Mouse (Mus musculus) hindbrain, embryonic 15.5 days (tissue): ENCODE measurements around the gene H2afy. TPM values are rescaled to one million over a fixed set of nuclear protein-coding genes. Genes with fewer than 3 reads are reported as not detected.
"Not testable (repeated sequence)": the region's sequence is repeated elsewhere in the genome, so short reads cannot be mapped to it uniquely, and the experiment has no call there.

Experiments
- ATAC-seq: fragments of 200-750 bp; cut with Nextera tagmentation; 2 replicates; pipeline ENCODE4 v1.8.0; 2017; ENCODE audit warnings: low read depth, moderate number of reproducible peaks, moderate TSS enrichment; ENCODE audit not compliant: low FRiP score
- H3K27ac ChIP-seq: fragments of 300-500 bp; sonication (generic); replicated peaks from 2 replicates; pipeline ENCODE4 v1.5.1; 2015; ENCODE audit warnings: mild to moderate bottlenecking, inconsistent platforms
- H3K27me3 ChIP-seq: fragments of 300-500 bp; sonication (generic); 2 replicates; pipeline ENCODE4 v1.6.1; 2015; ENCODE audit warnings: control low read depth, inconsistent platforms
- H3K36me3 ChIP-seq: fragments of 300-500 bp; sonication (generic); 2 replicates; pipeline ENCODE4 v1.6.1; 2015; ENCODE audit warnings: control low read depth, inconsistent platforms
- H3K4me1 ChIP-seq: fragments of 300-500 bp; sonication (generic); replicated peaks from 2 replicates; pipeline ENCODE4 v1.6.1; 2015; ENCODE audit warnings: control low read depth, inconsistent platforms
- H3K4me2 ChIP-seq: fragments of 300-500 bp; sonication (generic); 2 replicates; pipeline ENCODE4 v1.6.1; 2015; ENCODE audit warnings: moderate library complexity, mild to moderate bottlenecking, inconsistent platforms
- H3K4me3 ChIP-seq: fragments of 300-500 bp; sonication (generic); 2 replicates; pipeline ENCODE4 v1.5.1; 2015; ENCODE audit warnings: mild to moderate bottlenecking, inconsistent platforms
- H3K9ac ChIP-seq: fragments of 300-500 bp; sonication (generic); 2 replicates; pipeline ENCODE4 v1.6.1; 2015; ENCODE audit warnings: inconsistent platforms
- H3K9me3 ChIP-seq: fragments of 300-500 bp; sonication (generic); 2 replicates; pipeline ENCODE4 v1.6.1; 2016; ENCODE audit warnings: control low read depth, inconsistent platforms
- WGBS: fragments of 180-500 bp; shearing (Covaris S2); methylation state at CpG from one replicate; pipeline ENCODE4 v1.1.7; 2015; 5-methylcytosine and 5-hydroxymethylcytosine counted together
- polyA plus RNA-seq: library from polyadenylated mRNA; unstranded; fragments of >200 nt; fragmentation: Nextera tagmentation; extraction: Ambion mirVana; gene quantifications from 2 replicates; pipeline ENCODE4 v1.2.1, GENCODE M21; 2015

Gene H2afy
- polyA plus RNA-seq, 1 experiment from 2014 or later = 309 TPM

DNA sequence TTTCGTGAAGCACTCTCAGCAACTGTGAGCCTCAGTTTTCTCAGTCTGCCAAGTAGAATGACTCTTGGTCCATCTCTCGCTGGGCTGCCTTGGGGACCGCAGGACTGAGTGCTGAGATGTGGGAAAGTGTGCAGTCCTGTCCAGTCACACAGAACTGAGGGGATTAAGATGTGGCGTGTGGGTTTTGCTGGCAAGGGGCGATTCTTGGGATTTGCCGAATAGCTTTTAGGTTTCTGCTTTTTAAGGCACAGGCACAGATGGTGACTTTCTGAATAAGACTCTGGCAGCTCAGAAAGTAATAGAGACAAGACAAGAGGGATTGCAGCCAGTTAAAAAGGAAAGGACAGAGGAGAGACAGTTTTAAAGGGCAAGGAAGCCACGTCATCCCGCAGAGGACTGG is 78.4 kb downstream of the H2afy start:
- WGBS = 82% methylated on average over 8 of the region's 8 CpGs
- no peak overlapping the region for H3K27ac ChIP-seq
- no peaks in the 10 kb centered on the region for H3K9me3 ChIP-seq
- no peaks in the 10 kb centered on the region for H3K27me3 ChIP-seq
- no peak for ATAC-seq
- H3K4me3 ChIP-seq = no peak overlapping the region
- no peak overlapping the region for H3K9ac ChIP-seq
- H3K36me3 ChIP-seq = no peaks in the 10 kb centered on the region
- H3K4me1 ChIP-seq = peaks cover 13% of the 10 kb centered on the region
- H3K4me2 ChIP-seq = no peak overlapping the region

DNA sequence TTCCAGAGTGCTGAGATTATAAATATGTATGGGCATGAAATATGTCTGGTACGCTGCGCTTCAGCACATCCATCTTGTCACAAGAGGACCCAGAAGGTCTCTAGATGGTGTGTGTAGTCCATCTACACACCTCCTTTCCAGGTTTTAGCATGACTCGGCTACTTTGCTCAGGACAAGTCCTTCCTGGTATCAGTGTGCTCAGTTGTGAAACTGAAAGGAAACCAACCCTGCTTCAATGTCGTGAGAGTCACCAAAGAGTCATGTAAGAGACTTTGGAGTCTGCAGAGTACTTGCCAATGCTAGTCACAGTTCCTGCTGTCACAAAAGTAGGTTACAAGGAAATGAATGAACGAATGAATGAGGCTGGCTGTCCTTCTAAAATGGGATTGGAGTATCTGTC is 80.4 kb downstream of the H2afy start:
- 87% methylated on average over 5 of the region's 5 CpGs for WGBS

DNA sequence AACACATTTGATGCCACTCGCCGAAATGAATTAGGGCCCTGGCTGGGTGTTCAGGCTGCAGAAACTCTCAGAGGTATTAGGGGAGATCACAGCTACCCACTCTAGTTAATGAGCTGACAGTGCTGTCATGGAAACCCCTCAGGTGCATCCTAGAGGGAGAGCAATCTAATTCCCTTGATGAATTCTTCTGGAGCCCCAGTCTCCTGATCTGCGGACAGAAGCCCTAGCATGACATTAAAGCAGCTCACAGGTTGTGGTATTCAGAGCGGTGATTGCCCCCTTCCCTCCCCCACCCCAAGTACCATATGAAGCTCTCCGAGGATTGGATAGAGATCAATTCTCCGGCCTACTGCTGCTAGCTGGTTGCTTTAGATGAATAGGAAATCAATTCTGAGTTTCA is 82.1 kb downstream of the H2afy start:
- Histone ChIP-seq H3K4me2 (no peak overlapping the region), H3K4me1 (peaks cover 16% of the 10 kb centered on the region), H3K27ac (no peak overlapping the region), H3K27me3 (no peaks in the 10 kb centered on the region), H3K9ac (no peak overlapping the region), H3K36me3 (no peaks in the 10 kb centered on the region), H3K9me3 (no peaks in the 10 kb centered on the region), H3K4me3 (no peak overlapping the region)
- WGBS = 56% methylated on average over 6 of the region's 6 CpGs
- peak; percentile 56; the same call in 1 of the 2 replicates for ATAC-seq

More for the DNA sequence above, 80.4 kb downstream of the H2afy start:
- Histone ChIP-seq H3K27ac (no peak overlapping the region), H3K4me3 (no peak overlapping the region), H3K27me3 (no peaks in the 10 kb centered on the region), H3K4me2 (no peak overlapping the region), H3K9ac (no peak overlapping the region), H3K9me3 (no peaks in the 10 kb centered on the region), H3K4me1 (peaks cover 16% of the 10 kb centered on the region), H3K36me3 (no peaks in the 10 kb centered on the region)
- ATAC-seq = no peak

DNA sequence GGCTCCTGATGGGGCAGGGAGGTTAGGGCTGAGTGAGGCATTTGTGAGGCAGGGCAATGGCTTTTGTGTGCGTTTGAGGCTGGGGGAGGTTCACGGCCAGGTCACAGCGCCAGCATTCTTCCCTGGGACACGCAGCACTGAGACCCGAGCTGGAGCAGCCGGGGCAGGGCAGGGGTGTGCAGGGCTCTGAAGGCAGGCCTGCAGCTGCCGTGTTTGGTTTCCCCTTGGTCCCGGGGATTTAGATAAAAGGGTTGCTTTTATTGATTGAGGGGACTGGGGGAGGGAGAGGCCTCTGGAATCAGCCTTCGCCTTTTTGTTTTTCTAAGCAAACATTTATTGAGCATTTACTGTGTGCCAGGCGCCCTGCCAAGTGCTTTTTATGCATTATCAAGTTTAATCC is 83.4 kb downstream of the H2afy start:
- Histone ChIP-seq H3K9ac (no peak overlapping the region), H3K4me1 (peaks cover 16% of the 10 kb centered on the region), H3K27me3 (no peaks in the 10 kb centered on the region), H3K4me2 (no peak overlapping the region), H3K36me3 (no peaks in the 10 kb centered on the region), H3K4me3 (no peak overlapping the region), H3K27ac (no peak overlapping the region), H3K9me3 (no peaks in the 10 kb centered on the region)
- 15% methylated on average over 10 of the region's 10 CpGs for WGBS
- no peak for ATAC-seq

DNA sequence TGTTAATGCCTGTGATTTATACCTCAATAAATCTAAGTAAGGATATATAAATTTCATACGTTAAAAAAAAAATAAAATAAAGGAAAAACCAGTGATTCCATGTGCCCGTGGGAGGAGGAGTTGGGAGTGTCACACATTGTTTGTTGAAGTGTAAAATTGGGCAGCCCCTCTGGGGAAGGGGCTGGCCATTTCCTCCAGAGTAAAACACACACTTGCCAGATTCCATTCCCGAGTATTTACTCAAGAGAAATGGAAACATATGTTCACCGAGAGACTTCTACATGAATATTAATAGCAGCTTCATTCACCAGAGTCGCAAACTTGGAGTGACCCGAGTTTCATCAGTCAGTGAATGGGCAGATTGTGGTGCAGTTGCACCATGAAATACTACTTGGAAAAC is 85.9 kb downstream of the H2afy start:
- no peak overlapping the region for H3K4me2 ChIP-seq
- H3K4me1 ChIP-seq = peaks cover 16% of the 10 kb centered on the region

DNA sequence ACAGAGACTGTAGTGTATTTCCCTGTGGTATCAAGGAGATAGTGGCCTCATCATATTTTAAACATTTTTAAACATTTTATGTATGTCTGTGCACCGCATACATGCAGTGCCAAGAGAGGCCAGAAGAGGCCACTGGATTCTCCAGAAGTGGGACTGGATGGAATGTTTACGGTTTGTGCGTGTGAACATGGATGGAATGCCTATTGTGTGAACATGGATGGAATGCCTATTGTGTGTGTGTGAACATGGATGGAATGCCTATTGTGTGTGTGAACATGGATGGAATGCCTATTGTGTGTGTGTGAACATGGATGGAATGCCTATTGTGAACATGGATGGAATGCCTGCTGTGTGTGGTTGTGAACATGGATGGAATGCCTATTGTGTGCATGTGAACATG is 93.9 kb downstream of the H2afy start:
- 94% methylated on average over 3 of the region's 3 CpGs for WGBS

More for the DNA sequence above, 85.9 kb downstream of the H2afy start:
- Histone ChIP-seq H3K9ac (no peak overlapping the region), H3K27ac (no peak overlapping the region), H3K4me3 (no peak overlapping the region), H3K27me3 (no peaks in the 10 kb centered on the region), H3K36me3 (no peaks in the 10 kb centered on the region), H3K9me3 (no peaks in the 10 kb centered on the region)
- no peak for ATAC-seq
- WGBS = 28% methylated on average over 6 of the region's 6 CpGs

DNA sequence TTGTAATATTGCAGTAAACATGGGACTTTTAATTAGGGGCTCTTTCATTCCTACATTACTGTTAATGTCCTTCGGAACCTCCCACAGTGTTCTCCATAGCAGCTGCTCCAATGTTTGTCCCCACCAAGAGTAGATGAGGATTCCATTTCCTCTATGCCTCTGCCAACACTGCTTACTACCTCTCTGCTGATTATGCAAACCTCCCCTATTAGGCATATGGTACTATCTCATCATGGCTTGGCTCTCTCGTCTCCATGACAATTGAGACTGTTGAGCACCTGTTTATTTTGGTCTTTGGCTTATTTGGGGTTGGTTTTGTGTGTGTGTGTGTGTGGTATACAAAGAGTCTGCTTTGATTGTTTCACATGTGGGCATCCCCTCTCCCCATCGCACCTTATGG is 95.5 kb downstream of the H2afy start:
- no peaks in the 10 kb centered on the region for H3K36me3 ChIP-seq
- no peak for ATAC-seq
- H3K9ac ChIP-seq = no peak overlapping the region
- H3K27ac ChIP-seq = no peak overlapping the region
- H3K9me3 ChIP-seq = no peaks in the 10 kb centered on the region
- WGBS = 78% methylated on average over 3 of the region's 3 CpGs
- no peak overlapping the region for H3K4me2 ChIP-seq
- H3K4me1 ChIP-seq = no peaks in the 10 kb centered on the region
- H3K27me3 ChIP-seq = no peaks in the 10 kb centered on the region
- H3K4me3 ChIP-seq = no peak overlapping the region

More for the DNA sequence above, 93.9 kb downstream of the H2afy start:
- Histone ChIP-seq H3K4me3 (no peak overlapping the region), H3K9me3 (no peaks in the 10 kb centered on the region), H3K9ac (no peak overlapping the region), H3K27me3 (no peaks in the 10 kb centered on the region), H3K4me1 (no peaks in the 10 kb centered on the region), H3K4me2 (no peak overlapping the region), H3K36me3 (no peaks in the 10 kb centered on the region), H3K27ac (no peak overlapping the region)
- ATAC-seq = no peak

DNA sequence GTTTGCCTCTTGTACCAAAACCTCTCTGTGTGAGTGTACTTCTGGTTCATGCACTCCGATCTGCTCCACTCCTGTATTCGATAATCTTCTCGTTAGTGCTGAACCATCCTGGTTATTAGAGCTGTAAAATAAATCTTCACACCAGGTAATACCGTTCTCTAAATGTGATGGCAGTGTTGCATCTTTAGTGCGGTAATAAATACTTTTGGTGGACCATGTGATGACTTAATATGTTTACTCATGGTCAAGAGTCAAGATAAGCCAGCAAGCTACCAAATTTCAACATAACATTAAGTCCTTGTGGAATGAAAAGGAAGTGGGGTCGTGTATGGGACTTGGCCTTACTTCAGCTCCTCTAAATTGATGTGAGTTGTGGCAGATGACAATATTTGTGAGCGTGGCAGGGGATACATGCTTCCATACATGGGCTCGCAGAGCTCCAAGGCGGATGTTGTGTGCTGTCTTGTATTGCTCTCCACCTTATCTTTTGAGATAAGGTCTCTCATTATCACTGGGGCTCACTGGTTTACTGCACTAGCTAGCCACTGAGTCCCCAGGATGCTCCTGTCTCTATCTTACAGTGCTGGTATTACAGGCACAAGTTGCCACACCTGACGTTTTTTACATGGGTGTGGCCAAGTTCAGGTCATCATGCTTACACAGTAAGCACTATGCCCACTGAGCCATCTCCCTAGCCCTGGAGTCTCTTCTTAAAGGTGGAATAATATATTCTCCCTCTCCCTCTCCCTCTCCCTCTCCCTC is 96.4 kb downstream of the H2afy start:
- no peaks in the 10 kb centered on the region for H3K9me3 ChIP-seq
- 85% methylated on average over 10 of the region's 10 CpGs for WGBS
- no peak overlapping the region for H3K4me2 ChIP-seq
- H3K9ac ChIP-seq = no peak overlapping the region
- no peak overlapping the region for H3K27ac ChIP-seq
- H3K4me3 ChIP-seq = no peak overlapping the region
- no peak for ATAC-seq
- no peaks in the 10 kb centered on the region for H3K36me3 ChIP-seq
- no peaks in the 10 kb centered on the region for H3K4me1 ChIP-seq
- no peaks in the 10 kb centered on the region for H3K27me3 ChIP-seq

DNA sequence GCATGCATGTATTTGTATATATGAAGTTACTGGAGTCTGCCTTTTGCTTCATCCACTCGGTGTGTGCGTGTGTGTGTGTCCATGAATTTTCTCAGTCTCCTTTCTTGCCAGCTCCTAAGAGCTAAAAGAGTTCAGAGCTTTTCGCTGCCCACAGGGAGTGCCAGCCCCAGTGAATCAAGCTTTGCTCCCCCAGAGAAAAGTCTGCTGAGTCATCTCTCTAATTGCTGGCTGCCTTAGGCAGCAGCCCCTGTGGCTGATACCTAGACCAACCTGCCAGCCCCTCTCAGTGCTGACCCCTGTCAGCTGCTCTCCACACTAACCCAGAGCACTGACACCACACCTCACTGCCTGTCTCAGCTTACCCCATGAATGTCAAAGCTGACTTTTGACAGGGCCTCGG is 107.2 kb downstream of the H2afy start:
- Histone ChIP-seq H3K4me3 (no peak overlapping the region), H3K27me3 (no peaks in the 10 kb centered on the region), H3K4me1 (0 out of 2 replicates have a peak, but pooled peaks cover 5% of the 10 kb centered on the region), H3K9me3 (no peaks in the 10 kb centered on the region), H3K36me3 (no peaks in the 10 kb centered on the region), H3K4me2 (no peak overlapping the region), H3K9ac (no peak overlapping the region), H3K27ac (no peak overlapping the region)
- 78% methylated on average over 4 of the region's 4 CpGs for WGBS
- no peak for ATAC-seq

DNA sequence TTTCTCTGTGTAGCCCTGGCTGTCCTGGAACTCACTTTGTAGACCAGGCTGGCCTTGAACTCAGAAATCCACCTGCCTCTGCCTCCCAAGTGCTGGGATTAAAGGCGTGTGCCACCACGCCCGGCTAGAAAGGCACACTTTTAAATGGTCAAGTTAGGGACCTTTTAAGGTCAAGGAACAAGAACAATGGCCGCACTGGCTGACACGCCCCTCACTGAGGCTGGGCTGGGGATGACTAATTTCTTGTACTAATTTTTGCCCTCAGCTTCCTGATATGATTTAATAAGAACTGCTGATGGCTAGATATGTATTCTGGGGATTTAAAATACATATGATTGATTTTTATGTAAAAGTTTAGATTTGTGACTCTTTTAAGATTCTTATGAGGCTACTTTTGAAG is 108.2 kb downstream of the H2afy start:
- not testable (repeated sequence) for H3K27ac ChIP-seq, H3K9me3 ChIP-seq, H3K4me1 ChIP-seq, ATAC-seq, H3K4me2 ChIP-seq, H3K9ac ChIP-seq, H3K36me3 ChIP-seq, H3K4me3 ChIP-seq, H3K27me3 ChIP-seq
- 58% methylated on average over 5 of the region's 5 CpGs for WGBS

DNA sequence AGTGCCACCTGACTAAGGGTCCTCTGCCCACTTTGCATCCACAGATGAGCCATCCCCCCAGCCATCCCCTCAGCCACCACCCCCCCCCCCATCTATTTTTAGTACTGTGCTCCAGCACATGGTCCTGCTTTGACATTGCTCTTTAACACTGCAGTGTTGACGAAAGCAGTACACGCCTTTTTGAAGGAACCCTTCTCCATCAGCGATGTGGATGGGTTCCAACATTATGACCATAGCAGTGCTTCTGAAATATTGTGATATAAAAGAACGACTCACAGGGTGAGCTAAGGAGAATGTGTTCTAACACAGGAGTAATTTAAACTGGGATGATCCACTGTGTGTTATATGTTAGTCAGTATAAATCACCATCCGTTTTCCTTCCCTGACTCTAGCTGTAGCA is 109.5 kb downstream of the H2afy start:
- Histone ChIP-seq H3K27me3 (no peaks in the 10 kb centered on the region), H3K4me2 (no peak overlapping the region), H3K27ac (no peak overlapping the region), H3K4me3 (no peak overlapping the region), H3K36me3 (no peaks in the 10 kb centered on the region), H3K4me1 (0 out of 2 replicates have a peak, but pooled peaks cover 5% of the 10 kb centered on the region), H3K9me3 (no peaks in the 10 kb centered on the region), H3K9ac (no peak overlapping the region)
- 88% methylated on average over 5 of the region's 5 CpGs for WGBS
- ATAC-seq = no peak

DNA sequence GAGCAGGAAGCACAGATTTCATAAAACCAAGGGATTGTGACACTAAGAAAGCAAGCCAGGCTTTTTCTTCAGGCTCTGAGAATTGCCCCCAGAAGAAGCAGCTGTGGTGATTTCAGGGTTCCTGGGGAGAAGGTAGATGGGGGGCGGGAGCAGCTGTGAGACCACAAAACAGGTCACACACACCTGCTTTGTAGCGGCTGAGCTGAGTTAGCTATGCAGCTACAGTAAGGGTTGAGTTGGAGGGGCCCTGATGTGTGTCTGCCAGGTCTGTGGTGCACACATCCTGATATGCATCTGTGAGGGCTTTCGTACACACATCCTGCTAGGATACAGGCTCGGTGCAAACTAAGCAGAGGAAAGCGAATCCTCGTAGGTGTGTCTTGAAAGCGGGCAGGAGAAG is 110.1 kb downstream of the H2afy start:
- Histone ChIP-seq H3K27me3 (no peaks in the 10 kb centered on the region), H3K4me3 (no peak overlapping the region), H3K9me3 (no peaks in the 10 kb centered on the region), H3K4me1 (0 out of 2 replicates have a peak, but pooled peaks cover 5% of the 10 kb centered on the region), H3K27ac (no peak overlapping the region), H3K9ac (no peak overlapping the region), H3K4me2 (no peak overlapping the region), H3K36me3 (no peaks in the 10 kb centered on the region)
- 88% methylated on average over 7 of the region's 7 CpGs for WGBS
- ATAC-seq = no peak

DNA sequence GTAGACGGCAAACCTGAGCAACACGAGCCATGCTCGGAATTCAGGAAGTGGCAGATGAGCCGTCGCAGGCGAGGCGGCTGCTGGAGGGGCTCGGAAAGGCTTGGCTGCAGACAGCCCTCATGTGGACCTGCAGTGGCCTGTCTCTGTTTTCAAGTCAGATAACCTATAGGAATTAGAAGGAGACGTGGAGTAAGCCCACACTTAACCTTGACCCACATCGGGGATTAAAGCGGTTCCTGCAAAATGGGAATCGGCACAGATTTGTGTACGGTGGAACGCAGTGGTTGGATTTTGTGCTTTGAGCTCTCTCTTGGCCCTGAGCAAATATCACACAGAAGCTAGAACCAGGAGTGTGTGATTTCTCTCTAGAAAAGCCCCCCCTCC is 111.1 kb downstream of the H2afy start:
- ATAC-seq = no peak
- H3K9ac ChIP-seq = no peak overlapping the region
- no peak overlapping the region for H3K27ac ChIP-seq
- no peaks in the 10 kb centered on the region for H3K27me3 ChIP-seq
- H3K4me1 ChIP-seq = 0 out of 2 replicates have a peak, but pooled peaks cover under 1% of the 10 kb centered on the region
- 73% methylated on average over 14 of the region's 14 CpGs for WGBS
- no peak overlapping the region for H3K4me2 ChIP-seq
- H3K4me3 ChIP-seq = no peak overlapping the region
- no peaks in the 10 kb centered on the region for H3K9me3 ChIP-seq
- H3K36me3 ChIP-seq = no peaks in the 10 kb centered on the region
